Comparison of ENCODE assay signal across 9 mouse cellular contexts in genomic region chr2:31339826-31340225, GRCm38 (mm10). TPM values are rescaled to one million over a fixed set of nuclear protein-coding genes. Genes with fewer than 3 reads are reported as not detected.
A peak's percentile ranks its signal among the peaks of the same experiment; 100 is the strongest.
DNase-seq lines count a peak whose midpoint lies in the region; ATAC-seq and TF ChIP-seq lines count a peak whose summit lies in the region.
"Had no signal": no experiment of that assay in that cellular context is flagged by ENCODE, and none has a peak within 500 bp of the region (broad histone marks: within the 10 kb centered on the region; RNA-seq: fewer than 3 reads in every experiment).

No protein-coding gene starts in this region.

- H3K4me3 ChIP-seq in limb, embryonic 11.5 days (ENCODE audit: low read depth, low read length): no peak overlapping the region
- H3K4me3 ChIP-seq in stomach, postnatal 0 days (ENCODE audit: low read depth, low read length): no peak overlapping the region
- H3K4me3 ChIP-seq in forebrain, postnatal 0 days (ENCODE audit: low read depth, low read length): no peak overlapping the region

- intact Hi-C loops in left cerebral cortex, postnatal 4 days (cut with DNase I): no loop called here

- no peak for TF ChIP-seq CTCF in stomach, postnatal 0 days (IDR thresholded peaks at IDR 0.05; ENCODE audit: low read depth)
- no peak for TF ChIP-seq CTCF in forebrain, postnatal 0 days (IDR thresholded peaks at IDR 0.05; ENCODE audit: low read depth)

- no peak for TF ChIP-seq EP300 in stomach, postnatal 0 days (optimal IDR thresholded peaks at IDR 0.05)

- 0 out of 2 replicates have a peak overlapping the region, but pooled peaks have one; percentile 4 for H3K4me2 ChIP-seq in limb, embryonic 11.5 days (ENCODE audit: low read depth, severe bottlenecking)
- no peak overlapping the region for H3K4me2 ChIP-seq in stomach, postnatal 0 days (replicated peaks; ENCODE audit: low read depth)
- H3K4me2 ChIP-seq in forebrain, postnatal 0 days (ENCODE audit: low read depth): no peak overlapping the region

- WGBS in limb, embryonic 11.5 days: 9% methylated on average over 9 of the region's 9 CpGs
- 37% methylated on average over 9 of the region's 9 CpGs for WGBS in stomach, postnatal 0 days
- WGBS in forebrain, postnatal 0 days: 67% methylated on average over 9 of the region's 9 CpGs

- no peaks in the 10 kb centered on the region for H3K27me3 ChIP-seq in limb, embryonic 11.5 days (ENCODE audit: control insufficient read depth, insufficient read depth, low read length)
- H3K27me3 ChIP-seq in stomach, postnatal 0 days (ENCODE audit: control insufficient read depth, insufficient read depth, low read length): no peaks in the 10 kb centered on the region
- H3K27me3 ChIP-seq in forebrain, postnatal 0 days (ENCODE audit: insufficient read depth, low read length): no peaks in the 10 kb centered on the region

- ATAC-seq in limb, embryonic 11.5 days (ENCODE audit: insufficient number of reproducible peaks, low FRiP score, low TSS enrichment, low read depth): peak; percentile 59; the same call in 1 of the 2 replicates
- ATAC-seq in stomach, postnatal 0 days (ENCODE audit: low FRiP score, low TSS enrichment): peak; percentile 66; the same call in 1 of the 2 replicates
- ATAC-seq in megakaryocyte-erythroid progenitor cell, adult 5-6 weeks (replicated peaks; ENCODE audit: low FRiP score, low TSS enrichment, poor library complexity, severe bottlenecking): no peak
- no peak for ATAC-seq in forebrain, postnatal 0 days
- ATAC-seq in inflammation-experienced regulatory T-cells, adult 6 months: no peak

- no peak overlapping the region for H3K9ac ChIP-seq in limb, embryonic 11.5 days (ENCODE audit: low read length)
- H3K9ac ChIP-seq in stomach, postnatal 0 days (ENCODE audit: low read length): no peak overlapping the region
- H3K9ac ChIP-seq in forebrain, postnatal 0 days: no peak overlapping the region
- H3K9ac ChIP-seq: liver, embryonic 14.5 days had no signal

- H3K27ac ChIP-seq in limb, embryonic 11.5 days (replicated peaks; ENCODE audit: low read depth, low read length): 0 out of 2 replicates have a peak overlapping the region, but pooled peaks have one; percentile 26
- H3K27ac ChIP-seq in stomach, postnatal 0 days (replicated peaks): no peak overlapping the region
- H3K27ac ChIP-seq in forebrain, postnatal 0 days (ENCODE audit: low read depth, low read length): no peak overlapping the region
- H3K27ac ChIP-seq: liver, embryonic 14.5 days had no signal

- no peaks in the 10 kb centered on the region for H3K9me3 ChIP-seq in limb, embryonic 11.5 days (ENCODE audit: control insufficient read depth, low read length)
- H3K9me3 ChIP-seq in stomach, postnatal 0 days (ENCODE audit: control insufficient read depth, low read length): no peaks in the 10 kb centered on the region
- H3K9me3 ChIP-seq in forebrain, postnatal 0 days (ENCODE audit: low read length): no peaks in the 10 kb centered on the region

- no peaks in the 10 kb centered on the region for H3K36me3 ChIP-seq in limb, embryonic 11.5 days (ENCODE audit: control insufficient read depth, insufficient read depth, low read length)
- H3K36me3 ChIP-seq in stomach, postnatal 0 days (ENCODE audit: control insufficient read depth, insufficient read depth, low read length): no peaks in the 10 kb centered on the region; the same call in 1 of the 2 replicates
- H3K36me3 ChIP-seq in forebrain, postnatal 0 days (ENCODE audit: insufficient read depth): no peaks in the 10 kb centered on the region

- peak; percentile 67 for DNase-seq in left cerebral cortex, postnatal 4 days
- no peak for DNase-seq in left cerebral cortex, adult 11 months (ENCODE audit: low spot score)
- peak; percentile 79 to 87 for DNase-seq in heart, adult 9 months (ENCODE audit: low spot score in 2 of 2)
- DNase-seq in limb, embryonic 11.5 days (ENCODE audit: low spot score): peak; percentile 84
- DNase-seq in stomach, postnatal 0 days (ENCODE audit: low spot score): peak; percentile 38
- no peak for DNase-seq in forebrain, postnatal 0 days

- peaks cover 15% of the 10 kb centered on the region for H3K4me1 ChIP-seq in limb, embryonic 11.5 days (ENCODE audit: control insufficient read depth, insufficient read depth, low read length)
- H3K4me1 ChIP-seq in stomach, postnatal 0 days (replicated peaks; ENCODE audit: control insufficient read depth, insufficient read depth): 0 out of 2 replicates have a peak, but pooled peaks cover 3% of the 10 kb centered on the region
- H3K4me1 ChIP-seq in forebrain, postnatal 0 days (ENCODE audit: insufficient read depth): no peaks in the 10 kb centered on the region

RNA-seq across cellular contexts. Expression of gene Hmcn2, which starts 25.6 kb away (rescaled TPM):
- total RNA-seq in left cerebral cortex, postnatal 4 days (2021): under 1 TPM; 0.42 to 0.72 TPM
- polyA plus RNA-seq in limb, embryonic 11.5 days (2014; fragmentation: Nextera tagmentation; extraction: Ambion mirVana): not detected in 2 replicates
- 2.6 and 3.4 TPM in 2 replicates for polyA plus RNA-seq in stomach, postnatal 0 days (2015; fragmentation: Nextera tagmentation; extraction: Ambion mirVana)
- total RNA-seq in megakaryocyte-erythroid progenitor cell, adult 5-6 weeks (2014; fragmentation: Nextera tagmentation): 0.85 TPM in 1 of 2 replicates, not detected in the other
- not detected in 2 replicates for total RNA-seq in megakaryocyte-erythroid progenitor cell, adult 5-6 weeks (2017)
- 0.23 and 0.24 TPM in 2 replicates for total RNA-seq in forebrain, postnatal 0 days (2014; rRNA removed)
- 0.33 and 0.39 TPM in 2 replicates for polyA plus RNA-seq in forebrain, postnatal 0 days (2015; fragmentation: Nextera tagmentation; extraction: Ambion mirVana)
- polyA plus RNA-seq in inflammation-experienced regulatory T-cells, adult 6 months (2017; shearing (Covaris generic)): under 1 TPM; 0.20 to 0.54 (median 0.38) TPM

Comparison
In these comparisons a context has a peak if more than half of its experiments do, and no peak if none do; other contexts are left out.
1. DNase-seq: peak in left cerebral cortex, postnatal 4 days (single experiment), heart, adult 9 months (2 of 2), limb, embryonic 11.5 days (single experiment) and stomach, postnatal 0 days (single experiment); none in left cerebral cortex, adult 11 months (single experiment) and forebrain, postnatal 0 days (single experiment).
2. ATAC-seq: peak in limb, embryonic 11.5 days (single experiment) and stomach, postnatal 0 days (single experiment); none in megakaryocyte-erythroid progenitor cell, adult 5-6 weeks (single experiment), forebrain, postnatal 0 days (single experiment) and inflammation-experienced regulatory T-cells, adult 6 months (single experiment).